Mouse (Mus musculus) left cerebral cortex, adult 8-10 months (tissue): Measurements from ENCODE around the gene Phykpl. TPM values are rescaled to one million over a fixed set of nuclear protein-coding genes. Genes with fewer than 3 reads are reported as not detected.

Source experiments
- DNase-seq, 2 experiments: peaks; one replicate each; pipeline ENCODE4 v3.0.0; 2022; ENCODE audit warnings: low spot score in 2 of 2
- total RNA-seq, 4 experiments: library from RNA; stranded (reverse); gene quantifications; 2 replicates each; pipeline ENCODE4 v1.2.4; 2022

The Phykpl gene
- 1 to 10 TPM; 5.9 to 8.5 (median 6.5) TPM for total RNA-seq

DNA sequence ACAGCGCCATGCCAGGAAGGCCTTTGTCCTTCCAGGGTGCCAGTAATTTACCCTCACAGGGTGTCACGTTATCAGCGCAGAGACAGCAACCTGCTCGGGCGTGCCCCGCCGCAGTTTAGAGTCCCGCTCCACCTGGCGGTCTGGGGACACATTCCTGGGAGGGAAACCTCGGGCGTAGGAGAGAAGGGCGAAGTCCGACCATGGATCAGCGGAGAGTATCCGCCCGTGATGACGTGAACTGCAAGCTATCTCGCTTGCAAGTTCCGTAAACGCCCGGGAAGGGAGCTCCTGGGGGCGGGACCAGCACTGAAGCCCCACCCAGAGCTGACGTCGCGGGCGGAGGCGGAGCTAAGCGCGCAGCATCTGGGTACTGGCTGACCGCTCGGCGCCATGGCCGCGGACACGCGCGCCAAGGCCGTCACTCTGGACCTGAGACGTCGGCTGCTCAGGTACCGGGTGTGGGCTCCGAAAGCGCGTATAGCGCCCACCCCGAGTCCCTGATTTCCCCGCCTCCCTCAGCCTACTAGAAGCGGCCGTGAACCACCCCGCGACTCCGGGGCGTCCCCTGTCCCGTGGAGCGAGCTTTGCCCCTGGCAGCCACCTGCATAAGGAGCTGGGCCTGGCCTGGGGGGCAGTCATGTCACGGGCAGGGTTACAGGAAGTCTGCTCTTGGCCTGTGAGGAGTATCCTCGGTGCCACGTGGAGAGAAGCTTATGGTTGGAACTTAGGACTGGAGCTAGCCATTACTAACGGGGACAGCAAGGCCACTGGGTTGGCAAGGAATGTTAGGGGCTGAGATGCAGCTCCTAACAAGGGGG, at the start of gene Phykpl:
Gene Phykpl (plus strand): TSS at position 327 of the 818 bp plus-strand sequence.
- DNase-seq: peak; percentile 89 to 93

DNA sequence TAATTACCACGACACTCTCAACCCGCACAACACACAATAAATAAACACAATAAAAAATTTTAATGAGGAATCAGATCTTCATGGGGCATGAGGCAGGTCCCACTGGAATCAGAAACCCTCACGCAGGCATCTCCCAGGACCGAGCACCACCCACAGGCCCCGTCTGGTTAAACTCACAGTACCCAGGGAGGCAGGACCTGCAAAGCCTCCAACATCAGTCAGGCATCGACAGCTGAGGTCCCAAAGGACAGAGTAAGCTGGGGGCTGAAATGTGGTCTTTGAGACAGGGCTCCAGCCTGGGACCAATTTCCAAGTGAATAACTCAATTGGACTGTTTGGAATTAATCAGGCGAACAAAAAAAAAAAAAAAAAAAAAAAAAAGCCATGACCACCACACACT, 46.2 kb upstream of the Phykpl start:
- no peak for DNase-seq

GRCm38 (mm10) chr11:51538919-51539758, 45.4 kb upstream of the Phykpl start:
- no peak for DNase-seq

- DNase-seq: peak; percentile 90 to 92
These were observed 44.7 kb upstream of the Phykpl start for GRCm38 (mm10) chr11:51539759-51540282.

DNA sequence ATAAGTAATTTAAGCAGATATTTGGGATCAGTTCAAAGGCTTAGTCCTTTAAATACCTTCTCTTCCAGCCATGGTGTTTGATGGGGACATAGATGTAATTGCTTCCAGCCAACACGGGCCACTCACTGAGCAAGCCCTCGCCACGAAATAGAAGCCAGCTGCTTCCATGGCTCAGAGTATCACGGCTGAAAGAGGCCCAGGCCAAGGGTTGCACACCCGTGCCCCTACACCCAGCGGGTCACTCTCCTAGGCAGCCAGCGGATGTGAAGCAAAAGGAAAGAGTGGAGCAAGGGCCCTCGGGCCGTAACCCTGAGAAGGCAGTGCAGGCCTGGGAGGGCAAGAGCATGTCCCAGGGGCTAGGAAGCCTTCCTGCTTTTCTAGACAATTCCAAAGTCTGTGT, 42.1 kb upstream of the Phykpl start:
- DNase-seq: no peak

GRCm38 (mm10) chr11:51543487-51544050, 41.0 kb upstream of the Phykpl start:
- DNase-seq: no peak

GRCm38 (mm10) chr11:51544413-51544812, 40.1 kb upstream of the Phykpl start:
- no peak for DNase-seq

- DNase-seq: no peak
These were observed 38.7 kb upstream of the Phykpl start for GRCm38 (mm10) chr11:51545811-51546210.

DNA sequence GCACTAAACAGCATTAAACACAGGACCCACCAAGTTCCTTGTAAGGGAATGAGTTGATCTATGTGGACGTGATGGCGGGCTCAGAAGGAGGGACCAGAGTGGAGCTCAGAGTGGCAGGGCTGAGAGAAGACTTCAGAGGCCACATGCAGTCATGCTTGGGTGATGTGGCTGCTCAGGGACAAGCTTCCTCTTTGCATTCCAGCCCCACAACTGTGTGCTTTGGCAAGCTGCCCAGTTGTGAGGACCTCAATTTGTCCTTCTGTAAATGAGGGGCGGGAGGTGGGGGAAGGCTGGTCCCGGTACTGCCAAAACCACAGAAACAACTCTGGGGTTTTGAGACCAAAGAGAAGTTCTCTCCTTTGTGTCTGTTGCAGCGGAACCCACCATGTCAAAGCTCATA, 33.3 kb upstream of the Phykpl start:
- no peak for DNase-seq

GRCm38 (mm10) chr11:51552091-51552490, 32.5 kb upstream of the Phykpl start:
- no peak for DNase-seq

- no peak for DNase-seq
These were observed 30.0 kb upstream of the Phykpl start for GRCm38 (mm10) chr11:51554590-51554989.

GRCm38 (mm10) chr11:51555066-51555465, 29.5 kb upstream of the Phykpl start:
- no peak for DNase-seq

GRCm38 (mm10) chr11:51563276-51563675, 21.3 kb upstream of the Phykpl start:
- no peak for DNase-seq

- no peak for DNase-seq
These were observed 19.5 kb upstream of the Phykpl start for GRCm38 (mm10) chr11:51565062-51565461.

DNA sequence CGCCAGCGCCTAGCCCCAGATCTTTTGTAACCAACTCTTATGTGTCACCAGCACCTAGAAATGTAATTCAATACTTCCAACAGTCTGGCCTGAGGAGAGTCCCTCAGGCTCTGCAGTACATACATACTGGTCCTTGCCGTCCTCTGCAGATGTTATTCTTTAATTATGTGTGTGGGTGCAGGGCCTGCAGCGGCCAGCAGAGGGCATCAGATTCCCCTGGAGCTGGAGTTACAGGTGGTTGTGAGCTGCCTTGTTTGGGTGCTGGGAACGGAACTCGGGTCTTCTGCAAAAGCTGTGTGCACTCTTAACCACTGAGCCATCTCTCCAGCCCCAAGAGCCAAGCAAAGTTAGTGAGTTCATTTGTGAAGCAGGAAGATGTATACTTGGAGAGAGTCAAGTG, 18.6 kb upstream of the Phykpl start:
- DNase-seq: no peak

DNA sequence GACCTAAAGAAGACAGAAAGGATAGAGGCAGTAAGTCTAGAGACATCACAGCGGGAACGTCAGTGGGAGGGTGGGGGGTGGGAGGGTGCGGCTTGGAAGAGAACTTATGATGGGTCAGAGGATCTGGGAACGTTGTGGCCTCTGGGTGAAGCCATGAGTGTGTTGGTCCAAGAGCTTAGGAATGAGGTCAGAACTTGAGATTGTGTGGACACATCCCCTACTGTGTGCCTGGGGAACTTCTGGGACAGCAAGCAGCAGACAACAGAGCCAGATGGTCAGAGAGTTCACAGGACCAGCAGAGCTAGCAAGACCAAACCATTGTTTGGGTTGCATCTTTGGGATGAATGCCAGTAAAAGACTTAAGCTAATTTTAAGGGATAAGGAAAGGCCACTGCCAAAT, 15.8 kb upstream of the Phykpl start:
- DNase-seq: no peak

DNA sequence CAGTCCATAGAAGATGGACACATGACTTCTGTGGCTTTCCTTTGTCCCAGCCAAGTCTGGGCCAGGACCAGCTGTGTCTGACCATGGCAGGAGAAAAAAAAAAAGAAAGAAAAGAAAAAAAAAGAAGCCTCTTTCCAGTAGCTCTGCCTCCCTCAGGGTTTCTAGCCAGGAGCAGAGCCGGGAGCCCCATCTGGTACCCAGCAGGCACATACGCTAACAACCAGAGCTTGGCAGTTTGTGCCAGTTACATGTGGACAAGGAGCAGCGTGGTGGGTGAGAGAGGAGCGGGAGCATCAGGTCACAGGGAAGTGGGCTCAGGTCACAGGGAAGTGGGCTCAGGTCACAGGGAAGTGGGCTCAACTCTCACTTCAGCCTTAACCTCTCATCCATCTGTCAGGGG, 8.1 kb upstream of the Phykpl start:
- no peak for DNase-seq

GRCm38 (mm10) chr11:51577587-51577986, 7.0 kb upstream of the Phykpl start:
- DNase-seq: no peak

DNA sequence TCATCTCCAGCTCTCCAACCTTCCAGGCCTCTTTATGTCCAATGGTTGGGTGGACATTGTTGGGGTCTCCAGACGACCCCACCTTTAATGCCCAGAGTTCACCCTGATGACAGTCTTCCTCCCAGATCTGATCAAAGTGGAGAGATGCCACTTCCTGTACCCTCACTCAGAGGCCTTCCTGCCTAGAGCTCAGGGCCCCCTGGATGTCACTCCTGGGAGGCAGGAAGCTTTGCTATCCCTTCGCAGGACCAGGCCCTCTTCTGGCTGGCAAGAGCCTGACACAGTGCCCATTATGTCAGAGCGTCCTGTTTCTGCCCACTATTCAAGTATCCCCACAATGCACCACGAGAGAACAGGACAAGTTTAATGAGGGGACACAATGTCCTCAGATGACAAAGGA, 5.5 kb upstream of the Phykpl start:
- DNase-seq: no peak

- no peak for DNase-seq
These were observed 1.8 kb upstream of the Phykpl start for GRCm38 (mm10) chr11:51582713-51583112.

DNA sequence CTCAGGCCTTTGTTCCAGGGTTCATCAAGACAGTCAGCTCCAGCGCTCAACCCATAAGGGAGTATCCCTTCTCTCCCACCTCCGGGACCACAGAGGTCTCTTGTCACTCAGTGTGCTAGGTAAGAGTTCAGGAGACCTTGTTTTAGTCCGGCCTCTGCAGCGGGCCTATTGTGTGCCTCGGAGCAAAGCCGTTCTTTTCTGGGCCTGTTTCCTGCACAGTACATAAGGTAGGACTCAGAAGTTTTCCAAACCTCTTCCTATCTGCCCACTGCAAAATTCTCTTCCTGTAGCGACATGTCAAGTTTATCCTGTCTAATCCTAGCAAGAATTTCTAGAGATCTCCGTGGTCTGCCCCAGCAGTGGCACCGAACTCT, 513 bp upstream of the Phykpl start:
- DNase-seq: no peak
